Mouse (Mus musculus): ENCODE data around the gene Ing4. TPM values are rescaled to one million over a fixed set of nuclear protein-coding genes. Genes with fewer than 3 reads are reported as not detected.
A peak's percentile ranks its signal among the peaks of the same experiment; 100 is the strongest.

Ing4 gene
- total and polyA plus RNA-seq, 3 experiments = 14.3 to 118 (median 37.5) TPM

DNA sequence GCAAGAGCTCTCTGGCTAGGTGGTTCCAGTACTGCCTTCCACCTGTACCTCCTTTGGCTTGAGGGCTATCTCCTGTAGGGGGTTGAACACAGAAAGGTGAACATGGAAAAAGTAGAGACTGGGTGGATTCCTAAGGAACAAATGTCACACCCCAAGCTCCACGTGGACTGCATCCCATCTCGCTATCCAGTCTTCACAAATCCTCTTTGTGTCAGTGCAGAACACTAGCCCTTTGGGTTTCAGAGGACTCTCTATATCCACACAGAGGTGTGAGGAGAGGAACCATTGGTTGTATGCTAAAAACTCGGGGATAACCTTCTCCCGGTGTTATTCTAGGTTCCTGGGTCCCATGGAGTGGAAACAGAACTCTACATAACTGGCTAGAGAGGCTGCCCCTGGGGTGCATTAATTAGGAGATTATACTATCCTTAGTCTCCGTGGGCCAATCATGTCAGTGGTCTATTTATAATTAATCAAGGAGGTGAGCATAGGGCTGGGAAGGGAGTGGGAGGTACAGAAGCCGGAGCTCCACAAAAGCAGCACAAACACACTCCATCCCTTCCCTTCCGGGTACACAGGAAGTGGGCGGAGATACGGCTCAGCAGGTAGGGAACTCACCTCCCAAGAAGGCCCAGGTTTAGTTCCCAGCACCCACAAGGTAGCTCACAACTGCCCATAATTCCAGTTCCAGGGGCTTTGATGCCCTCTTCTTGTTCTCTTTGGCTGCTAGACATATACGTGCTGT, 51.0 kb downstream of the Ing4 start:
- Histone ChIP-seq H3K4me3 (ENCODE audit: low read depth, low read length) (peak overlapping the region; percentile 59; the same call in 1 of the 2 replicates), H3K4me1 (ENCODE audit: insufficient read depth, low read depth, low read length) (peaks cover 57% of the 10 kb centered on the region)

DNA sequence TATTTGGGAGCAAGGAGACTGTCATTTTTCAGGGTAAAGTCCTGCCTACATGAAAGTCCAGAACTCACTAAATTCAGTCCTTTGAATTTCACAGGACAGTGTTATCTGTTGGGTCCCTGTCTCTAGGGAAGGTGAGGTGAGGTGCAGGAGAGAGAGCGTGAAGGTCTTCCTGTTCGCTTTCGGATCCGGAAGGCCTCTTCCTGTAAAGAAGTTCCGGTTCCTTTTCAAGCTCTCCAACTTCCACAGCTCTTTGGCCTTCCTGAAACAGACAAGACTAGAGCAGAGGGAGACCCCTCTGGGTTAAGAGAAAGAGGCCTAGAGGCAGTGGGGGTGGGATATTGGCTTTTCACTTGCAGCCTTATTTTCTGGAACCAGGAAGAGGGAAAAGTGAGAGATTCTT, 52.8 kb downstream of the Ing4 start:
- Histone ChIP-seq H3K27me3 (ENCODE audit: insufficient read depth, low read length) (no peaks in the 10 kb centered on the region), H3K4me3 (ENCODE audit: low read depth, low read length) (no peak overlapping the region), H3K4me1 (ENCODE audit: insufficient read depth, low read depth, low read length) (peaks cover 68% of the 10 kb centered on the region), H3K36me3 (replicated peaks) (peaks cover 5% of the 10 kb centered on the region), H3K9me3 (replicated peaks) (no peaks in the 10 kb centered on the region)
- TF ChIP-seq TAL1 (conservative IDR thresholded peaks at IDR 0.05; ENCODE audit: low read depth, low read length) = no peak
- TF ChIP-seq CTCF (IDR thresholded peaks at IDR 0.05; ENCODE audit: low read depth, low read length) = no peak
- TF ChIP-seq GATA1 (IDR thresholded peaks at IDR 0.05; ENCODE audit: borderline replicate concordance, low read length) = no peak
- no peak for TF ChIP-seq POLR2AphosphoS5 (IDR thresholded peaks at IDR 0.05; ENCODE audit: insufficient replicate concordance, low read depth, low read length)
- no peak for TF ChIP-seq GATA2 (IDR thresholded peaks at IDR 0.05; ENCODE audit: borderline replicate concordance, low read depth, low read length)
- no peak for DNase-seq (ENCODE audit: low spot score)
- ATAC-seq (ENCODE audit: extremely low read depth, insufficient number of reproducible peaks, low FRiP score, poor library complexity, severe bottlenecking) = no peak

More for the DNA sequence above, 51.0 kb downstream of the Ing4 start:
- Histone ChIP-seq H3K9me3 (replicated peaks) (no peaks in the 10 kb centered on the region), H3K36me3 (replicated peaks) (no peaks in the 10 kb centered on the region), H3K27me3 (ENCODE audit: insufficient read depth, low read length) (no peaks in the 10 kb centered on the region)
- TF ChIP-seq POLR2AphosphoS5 (IDR thresholded peaks at IDR 0.05; ENCODE audit: insufficient replicate concordance, low read depth, low read length) (no peak), GATA1 (IDR thresholded peaks at IDR 0.05; ENCODE audit: borderline replicate concordance, low read length) (no peak), CTCF (IDR thresholded peaks at IDR 0.05; ENCODE audit: low read depth, low read length) (no peak), TAL1 (conservative IDR thresholded peaks at IDR 0.05; ENCODE audit: low read depth, low read length) (no peak), GATA2 (IDR thresholded peaks at IDR 0.05; ENCODE audit: borderline replicate concordance, low read depth, low read length) (no peak)
- DNase-seq (ENCODE audit: low spot score) = no peak
- no peak for ATAC-seq (ENCODE audit: extremely low read depth, insufficient number of reproducible peaks, low FRiP score, poor library complexity, severe bottlenecking)

DNA sequence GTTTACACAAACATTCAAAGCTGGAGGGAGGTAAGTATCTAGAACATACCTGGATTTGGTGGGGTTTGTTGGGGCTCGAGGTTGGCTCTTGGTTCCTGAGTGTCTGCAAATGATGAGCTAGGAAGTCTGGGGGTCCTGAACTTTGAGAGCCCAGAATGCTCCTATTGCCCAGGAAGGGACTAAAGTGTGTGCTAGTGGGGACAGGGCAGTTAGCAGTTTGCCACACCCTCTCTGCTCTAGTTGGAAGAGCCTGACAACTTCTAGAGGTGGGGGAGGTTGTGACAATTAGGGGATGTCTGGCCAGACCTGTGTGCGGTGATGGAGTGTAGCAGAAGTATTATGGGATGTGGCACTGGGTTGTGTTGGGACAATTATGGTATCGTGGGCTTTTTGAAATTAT, 55.3 kb downstream of the Ing4 start:
- TF ChIP-seq POLR2AphosphoS5 (IDR thresholded peaks at IDR 0.05; ENCODE audit: insufficient replicate concordance, low read depth, low read length) (no peak), CTCF (IDR thresholded peaks at IDR 0.05; ENCODE audit: low read depth, low read length) (no peak), TAL1 (conservative IDR thresholded peaks at IDR 0.05; ENCODE audit: low read depth, low read length) (no peak), GATA2 (IDR thresholded peaks at IDR 0.05; ENCODE audit: borderline replicate concordance, low read depth, low read length) (no peak), GATA1 (IDR thresholded peaks at IDR 0.05; ENCODE audit: borderline replicate concordance, low read length) (no peak)
- no peaks in the 10 kb centered on the region for H3K27me3 ChIP-seq (ENCODE audit: insufficient read depth, low read length)
- ATAC-seq (ENCODE audit: extremely low read depth, insufficient number of reproducible peaks, low FRiP score, poor library complexity, severe bottlenecking) = no peak
- no peak for DNase-seq (ENCODE audit: low spot score)
- no peaks in the 10 kb centered on the region for H3K9me3 ChIP-seq (replicated peaks)
- H3K4me1 ChIP-seq (ENCODE audit: insufficient read depth, low read depth, low read length) = peaks cover 69% of the 10 kb centered on the region
- H3K36me3 ChIP-seq (replicated peaks) = peaks cover 29% of the 10 kb centered on the region
- no peak overlapping the region for H3K4me3 ChIP-seq (ENCODE audit: low read depth, low read length)

DNA sequence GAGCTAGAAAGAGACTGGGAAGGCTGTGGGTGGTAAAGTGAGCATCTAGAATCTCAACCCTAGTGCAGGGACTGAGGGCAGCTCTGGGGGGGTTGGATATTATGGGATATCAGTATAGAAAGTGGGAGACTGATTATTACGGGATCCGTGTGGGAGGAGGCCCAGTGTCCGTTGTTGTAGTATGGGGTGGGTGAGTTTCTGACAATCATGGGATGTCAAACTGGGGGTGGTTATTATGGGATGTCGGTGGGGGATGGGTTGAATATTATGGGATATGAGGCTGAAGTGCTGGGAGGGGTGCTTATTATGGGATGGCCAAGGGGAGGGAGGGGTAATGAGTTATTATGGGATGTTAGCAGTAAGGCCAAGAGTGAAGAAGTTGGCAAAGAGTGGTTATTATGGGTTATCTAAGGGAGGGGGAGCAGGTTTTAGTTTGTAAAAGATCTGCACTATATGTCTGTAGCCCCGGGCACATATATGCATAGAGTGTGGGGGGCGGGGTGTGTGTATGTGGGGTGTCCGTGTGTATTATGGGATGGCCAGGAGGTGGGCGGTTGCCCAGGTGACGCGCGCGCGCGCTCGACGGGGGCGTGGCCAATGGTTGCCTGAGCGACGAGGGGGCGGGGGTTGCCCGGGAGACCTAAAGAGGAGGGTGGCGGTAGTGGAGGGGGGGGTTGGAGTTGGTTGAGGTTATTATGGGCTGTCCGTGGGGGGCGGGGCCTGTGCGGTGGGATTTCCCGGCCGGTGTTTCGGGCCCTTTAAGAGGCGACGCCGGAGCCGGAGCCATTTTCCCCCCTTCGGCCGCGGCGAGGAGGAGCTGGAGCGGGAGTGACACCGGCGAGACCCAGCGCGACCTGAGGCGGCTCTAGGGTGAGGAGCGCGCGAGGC, 56.1 kb downstream of the Ing4 start, which contains the start of gene Chd4:
TSS of gene Chd4 (plus strand) at position 591 of the 888 bp plus-strand sequence.
- no peak for TF ChIP-seq GATA1 (IDR thresholded peaks at IDR 0.05; ENCODE audit: borderline replicate concordance, low read length)
- TF ChIP-seq GATA2 (IDR thresholded peaks at IDR 0.05; ENCODE audit: borderline replicate concordance, low read depth, low read length) = no peak
- TF ChIP-seq TAL1 (conservative IDR thresholded peaks at IDR 0.05; ENCODE audit: low read depth, low read length) = no peak
- no peak for TF ChIP-seq CTCF (IDR thresholded peaks at IDR 0.05; ENCODE audit: low read depth, low read length)
- no peak for TF ChIP-seq POLR2AphosphoS5 (IDR thresholded peaks at IDR 0.05; ENCODE audit: insufficient replicate concordance, low read depth, low read length)
- DNase-seq (ENCODE audit: low spot score) = peak; percentile 77
- H3K36me3 ChIP-seq (replicated peaks) = peaks cover 37% of the 10 kb centered on the region
- peak within 1 kb of the TSS; percentile 91 for H3K4me3 ChIP-seq (ENCODE audit: low read depth, low read length)
- H3K27me3 ChIP-seq (ENCODE audit: insufficient read depth, low read length) = no peaks in the 10 kb centered on the region
- H3K9me3 ChIP-seq (replicated peaks) = no peaks in the 10 kb centered on the region
- ATAC-seq (ENCODE audit: extremely low read depth, insufficient number of reproducible peaks, low FRiP score, poor library complexity, severe bottlenecking) = peak; percentile 36
- H3K4me1 ChIP-seq (ENCODE audit: insufficient read depth, low read depth, low read length) = peaks cover 70% of the 10 kb centered on the region

DNA sequence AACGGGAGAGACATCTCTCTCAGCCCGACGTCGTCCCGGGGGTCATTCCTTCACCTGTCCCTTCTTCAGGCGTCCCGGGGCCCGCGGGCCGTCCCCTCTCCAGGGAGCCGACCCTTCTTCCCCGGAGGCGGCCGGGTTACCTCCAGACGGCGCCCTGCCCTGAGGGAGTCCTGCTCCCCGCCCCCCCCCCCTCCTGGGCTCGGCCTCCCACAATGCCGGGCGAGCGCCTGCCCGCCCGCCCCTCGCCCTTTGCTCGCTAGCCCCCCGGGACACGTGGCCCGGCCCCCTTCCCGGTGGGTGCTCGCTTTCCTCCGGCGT, 56.7 kb downstream of the Ing4 start:
- ATAC-seq (ENCODE audit: extremely low read depth, insufficient number of reproducible peaks, low FRiP score, poor library complexity, severe bottlenecking) (no peak), DNase-seq (ENCODE audit: low spot score) (peak; percentile 46)
- H3K4me3 ChIP-seq (ENCODE audit: low read depth, low read length) = peak overlapping the region; percentile 91
- no peaks in the 10 kb centered on the region for H3K9me3 ChIP-seq (replicated peaks)
- peaks cover 43% of the 10 kb centered on the region for H3K36me3 ChIP-seq (replicated peaks)
- no peak for TF ChIP-seq GATA1 (IDR thresholded peaks at IDR 0.05; ENCODE audit: borderline replicate concordance, low read length)
- TF ChIP-seq GATA2 (IDR thresholded peaks at IDR 0.05; ENCODE audit: borderline replicate concordance, low read depth, low read length) = no peak
- no peak for TF ChIP-seq TAL1 (conservative IDR thresholded peaks at IDR 0.05; ENCODE audit: low read depth, low read length)
- no peak for TF ChIP-seq CTCF (IDR thresholded peaks at IDR 0.05; ENCODE audit: low read depth, low read length)
- no peak for TF ChIP-seq POLR2AphosphoS5 (IDR thresholded peaks at IDR 0.05; ENCODE audit: insufficient replicate concordance, low read depth, low read length)
- no peaks in the 10 kb centered on the region for H3K27me3 ChIP-seq (ENCODE audit: insufficient read depth, low read length)
- peaks cover 70% of the 10 kb centered on the region for H3K4me1 ChIP-seq (ENCODE audit: insufficient read depth, low read depth, low read length)

Measured in G1E (cell line).